Mouse (Mus musculus): ENCODE measurements at regions not wholly inside any gene's neighbourhood (a gene's known extent, or its start where the extent isn't known, plus 50 kb on each side); places are given as distances from the start of the nearest gene placed in this dataset.
A peak's percentile ranks its signal among the peaks of the same experiment; 100 is the strongest.

GRCm38 (mm10) chr10:8995097-8995496, 109.2 kb upstream of the Sash1 start:
- peak; percentile 82 for DNase-seq (ENCODE audit: low spot score)

- DNase-seq (ENCODE audit: low spot score): no peak
These were observed 100.5 kb upstream of the Sash1 start for GRCm38 (mm10) chr10:8986339-8986738.

GRCm38 (mm10) chr10:8983347-8983746, 97.5 kb upstream of the Sash1 start:
- no peak for DNase-seq (ENCODE audit: low spot score)

GRCm38 (mm10) chr10:8980568-8980967, 94.7 kb upstream of the Sash1 start:
- no peak for DNase-seq (ENCODE audit: low spot score)

- DNase-seq (ENCODE audit: low spot score): no peak
These were observed 92.7 kb upstream of the Sash1 start for GRCm38 (mm10) chr10:8978595-8978994.

- peak; percentile 37 for DNase-seq (ENCODE audit: low spot score)
These were observed 88.1 kb upstream of the Sash1 start for GRCm38 (mm10) chr10:8973934-8974333.

GRCm38 (mm10) chr10:8972789-8973551, 87.1 kb upstream of the Sash1 start:
- no peak for DNase-seq (ENCODE audit: low spot score)

- DNase-seq (ENCODE audit: low spot score): no peak
These were observed 84.9 kb upstream of the Sash1 start for GRCm38 (mm10) chr10:8970807-8971206.

- no peak for DNase-seq (ENCODE audit: low spot score)
These were observed 83.7 kb upstream of the Sash1 start for GRCm38 (mm10) chr10:8969586-8969985.

- DNase-seq (ENCODE audit: low spot score): peak; percentile 40
These were observed 83.1 kb upstream of the Sash1 start for GRCm38 (mm10) chr10:8969016-8969415.

- peak; percentile 91 for DNase-seq (ENCODE audit: low spot score)
These were observed 82.5 kb upstream of the Sash1 start for GRCm38 (mm10) chr10:8968276-8968923.

- no peak for DNase-seq (ENCODE audit: low spot score)
These were observed 77.1 kb upstream of the Sash1 start for GRCm38 (mm10) chr10:8962921-8963320.

- peak; percentile 55 for DNase-seq (ENCODE audit: low spot score)
These were observed 75.2 kb upstream of the Sash1 start for GRCm38 (mm10) chr10:8960964-8961675.

GRCm38 (mm10) chr10:8960275-8960960, 74.5 kb upstream of the Sash1 start:
- no peak for DNase-seq (ENCODE audit: low spot score)

- DNase-seq (ENCODE audit: low spot score): peak; percentile 80
These were observed 69.8 kb upstream of the Sash1 start for GRCm38 (mm10) chr10:8955499-8956211.

- DNase-seq (ENCODE audit: low spot score): no peak
These were observed 68.1 kb upstream of the Sash1 start for GRCm38 (mm10) chr10:8954003-8954402.

GRCm38 (mm10) chr10:8952922-8953321, 67.1 kb upstream of the Sash1 start:
- DNase-seq (ENCODE audit: low spot score): no peak

- no peak for DNase-seq (ENCODE audit: low spot score)
These were observed 66.1 kb upstream of the Sash1 start for GRCm38 (mm10) chr10:8951937-8952336.

- DNase-seq (ENCODE audit: low spot score): no peak
These were observed 65.5 kb upstream of the Sash1 start for GRCm38 (mm10) chr10:8951236-8951825.

- no peak for DNase-seq (ENCODE audit: low spot score)
These were observed 62.4 kb upstream of the Sash1 start for GRCm38 (mm10) chr10:8948227-8948626.

- no peak for DNase-seq (ENCODE audit: low spot score)
These were observed 59.4 kb upstream of the Sash1 start for GRCm38 (mm10) chr10:8945195-8945751.

Data from MN1 (cell line).